Mouse (Mus musculus) liver, embryonic 11.5 days (tissue): ENCODE data around the gene Nthl1. TPM values are rescaled to one million over a fixed set of nuclear protein-coding genes. Genes with fewer than 3 reads are reported as not detected.

Experiments
- ATAC-seq: fragments of 200-750 bp; cut with Nextera tagmentation; replicated peaks from 2 replicates; pipeline ENCODE4 v1.8.0; 2017; ENCODE audit warnings: moderate number of reproducible peaks, mild to moderate bottlenecking, moderate TSS enrichment, moderate library complexity; ENCODE audit not compliant: low FRiP score
- DNase-seq: peaks from one replicate; pipeline ENCODE4 v3.0.0-alpha.2; 2017; ENCODE audit warnings: low spot score
- H3K27ac ChIP-seq: fragments of 300-500 bp; sonication (generic); 2 replicates; pipeline ENCODE4 v1.5.1; 2014; ENCODE audit warnings: mild to moderate bottlenecking, low read depth, low read length, control low read depth
- H3K27me3 ChIP-seq: fragments of 300-500 bp; sonication (generic); replicated peaks from 2 replicates; pipeline ENCODE4 v1.6.1; 2014; ENCODE audit warnings: low read length, mixed read lengths; ENCODE audit not compliant: control insufficient read depth, insufficient read depth
- H3K36me3 ChIP-seq: fragments of 300-500 bp; sonication (generic); 2 replicates; pipeline ENCODE4 v1.6.1; 2014; ENCODE audit warnings: mild to moderate bottlenecking, low read length, moderate library complexity, mixed read lengths; ENCODE audit not compliant: control insufficient read depth, insufficient read depth
- H3K4me1 ChIP-seq: fragments of 300-500 bp; sonication (generic); replicated peaks from 2 replicates; pipeline ENCODE4 v1.6.1; 2014; ENCODE audit warnings: low read length, mixed read lengths; ENCODE audit not compliant: control insufficient read depth, insufficient read depth
- H3K4me2 ChIP-seq: fragments of 300-500 bp; sonication (generic); 2 replicates; pipeline ENCODE4 v1.6.1; 2014; ENCODE audit warnings: mild to moderate bottlenecking, control low read depth, moderate library complexity
- H3K4me3 ChIP-seq: fragments of 300-500 bp; sonication (generic); 2 replicates; pipeline ENCODE4 v1.5.1; 2014; ENCODE audit warnings: low read depth, low read length, control low read depth
- H3K9ac ChIP-seq: fragments of 300-500 bp; sonication (generic); 2 replicates; pipeline ENCODE4 v1.6.1; 2014; ENCODE audit warnings: low read depth, low read length, control low read depth
- H3K9me3 ChIP-seq: fragments of 300-500 bp; sonication (generic); 2 replicates; pipeline ENCODE4 v1.6.1; 2016; ENCODE audit warnings: low read length, inconsistent platforms, mixed read lengths; ENCODE audit not compliant: control insufficient read depth
- WGBS: fragments of 180-500 bp; shearing (Covaris S2); extraction: QIAGEN DNeasy Blood & Tissue Kit; methylation state at CpG from one replicate; pipeline ENCODE4 v1.1.7; 2014; 5-methylcytosine and 5-hydroxymethylcytosine counted together
- microRNA-seq: library from miRNA; unstranded; fragments of <30 nt; microRNA quantifications from one replicate; pipeline ENCODE4, GENCODE M21; 2017; ENCODE audit warnings: borderline number of aligned reads
- polyA plus RNA-seq: library from polyadenylated mRNA; unstranded; fragments of >200 nt; fragmentation: Nextera tagmentation; extraction: Ambion mirVana; gene quantifications from 2 replicates; pipeline ENCODE4 v1.2.1, GENCODE M21; 2014

Nthl1 gene
- polyA plus RNA-seq, 1 experiment from 2014 or later, result 21.0 TPM

GRCm38 (mm10) chr17:24686514-24686913, 54.0 kb downstream of the Nthl1 start:
- Histone ChIP-seq H3K27me3 (peaks cover 49% of the 10 kb centered on the region), H3K36me3 (peaks cover 3% of the 10 kb centered on the region; the same call in 1 of the 2 replicates), H3K9me3 (no peaks in the 10 kb centered on the region), H3K4me1 (peaks cover 21% of the 10 kb centered on the region), H3K4me2 (peak overlapping the region; percentile 41), H3K9ac (no peak overlapping the region), H3K27ac (no peak overlapping the region), H3K4me3 (no peak overlapping the region)
- ATAC-seq, result no peak
- DNase-seq, result no peak
- WGBS, result 32% methylated on average over 16 of the region's 16 CpGs

GRCm38 (mm10) chr17:24687146-24687595, 54.7 kb downstream of the Nthl1 start:
- H3K9ac ChIP-seq, result peak overlapping the region; percentile 43; the same call in 1 of the 2 replicates
- peaks cover 21% of the 10 kb centered on the region for H3K4me1 ChIP-seq
- no peaks in the 10 kb centered on the region for H3K9me3 ChIP-seq
- peaks cover 49% of the 10 kb centered on the region for H3K27me3 ChIP-seq
- H3K4me3 ChIP-seq, result peak overlapping the region; percentile 52
- peak overlapping the region; percentile 15; the same call in 1 of the 2 replicates for H3K27ac ChIP-seq
- under 1% methylated on average over 24 of the region's 25 CpGs for WGBS
- peak overlapping the region; percentile 82 for H3K4me2 ChIP-seq
- DNase-seq (peak; percentile 62), ATAC-seq (peak; percentile 70)
- no peaks in the 10 kb centered on the region for H3K36me3 ChIP-seq

GRCm38 (mm10) chr17:24687599-24687998, 55.1 kb downstream of the Nthl1 start:
- Histone ChIP-seq H3K4me2 (peak overlapping the region; percentile 82), H3K9ac (peak overlapping the region; percentile 43; the same call in 1 of the 2 replicates), H3K9me3 (no peaks in the 10 kb centered on the region), H3K4me3 (peak overlapping the region; percentile 52), H3K36me3 (peaks cover under 1% of the 10 kb centered on the region; the same call in 1 of the 2 replicates), H3K4me1 (peaks cover 21% of the 10 kb centered on the region), H3K27ac (no peak overlapping the region), H3K27me3 (peaks cover 49% of the 10 kb centered on the region)
- no peak for DNase-seq
- WGBS, result 18% methylated on average over 23 of the region's 23 CpGs
- ATAC-seq, result no peak

Small RNA genes within 50 kb of the gene (microRNA-seq; reads per million reads assigned to microRNA genes)
- not detected for gene Gm24589

Other genes with a start within 250 kb of the Nthl1 start
- 336 and 347 TPM in 2 replicates for gene Rnps1, start 218.1 kb upstream of the Nthl1 start, polyA plus RNA-seq
- gene Eci1, start 206.0 kb upstream of the Nthl1 start, polyA plus RNA-seq, result 122 and 126 TPM in 2 replicates
- gene Dnase1l2, start 189.6 kb upstream of the Nthl1 start, polyA plus RNA-seq, result 1.1 and 1.3 TPM in 2 replicates
- gene E4f1, start 162.4 kb upstream of the Nthl1 start, polyA plus RNA-seq, result 20.0 and 23.5 TPM in 2 replicates
- gene Pgp, start 162.3 kb upstream of the Nthl1 start, polyA plus RNA-seq, result 119 and 123 TPM in 2 replicates
- 0.25 and 0.26 TPM in 2 replicates for gene Bricd5, start 158.8 kb upstream of the Nthl1 start, polyA plus RNA-seq
- gene Mlst8, start 153.6 kb upstream of the Nthl1 start, polyA plus RNA-seq, result 22.3 TPM in 2 replicates
- gene Caskin1, start 144.1 kb upstream of the Nthl1 start, polyA plus RNA-seq, result 0.47 and 0.56 TPM in 2 replicates
- 81.0 and 90.7 TPM in 2 replicates for gene Traf7, start 104.7 kb upstream of the Nthl1 start, polyA plus RNA-seq
- 2.0 and 2.4 TPM in 2 replicates for gene Rab26, start 98.5 kb upstream of the Nthl1 start, polyA plus RNA-seq
- gene Pkd1, start 82.8 kb upstream of the Nthl1 start, polyA plus RNA-seq, result 8.7 and 12.2 TPM in 2 replicates
- gene Tsc2, start 50 bp upstream of the Nthl1 start, polyA plus RNA-seq, result 53.5 and 55.2 TPM in 2 replicates
- 23.6 and 25.1 TPM in 2 replicates for gene Slc9a3r2, start 17.6 kb downstream of the Nthl1 start, polyA plus RNA-seq
- gene Npw, start 25.8 kb downstream of the Nthl1 start, polyA plus RNA-seq, result 0.31 and 0.47 TPM in 2 replicates
- gene Zfp598, start 37.0 kb downstream of the Nthl1 start, polyA plus RNA-seq, result 37.4 and 38.3 TPM in 2 replicates
- 0.26 and 0.49 TPM in 2 replicates for gene Syngr3, start 57.3 kb downstream of the Nthl1 start, polyA plus RNA-seq
- gene Gfer, start 63.5 kb downstream of the Nthl1 start, polyA plus RNA-seq, result 64.2 and 74.7 TPM in 2 replicates
- gene Noxo1, start 63.6 kb downstream of the Nthl1 start, polyA plus RNA-seq, result 0.56 and 0.58 TPM in 2 replicates
- gene Tbl3, start 75.0 kb downstream of the Nthl1 start, polyA plus RNA-seq, result 102 and 109 TPM in 2 replicates
- gene Rnf151, start 85.4 kb downstream of the Nthl1 start, polyA plus RNA-seq, result 0.25 and 0.27 TPM in 2 replicates
- 2,083 and 2,225 TPM in 2 replicates for gene Rps2, start 85.4 kb downstream of the Nthl1 start, polyA plus RNA-seq
- gene Ndufb10, start 91.8 kb downstream of the Nthl1 start, polyA plus RNA-seq, result 301 and 321 TPM in 2 replicates
- gene Rpl3l, start 95.1 kb downstream of the Nthl1 start, polyA plus RNA-seq, result not detected in 2 replicates
- 30.7 and 31.0 TPM in 2 replicates for gene Msrb1, start 104.0 kb downstream of the Nthl1 start, polyA plus RNA-seq
- 0.41 and 0.45 TPM in 2 replicates for gene Hs3st6, start 120.3 kb downstream of the Nthl1 start, polyA plus RNA-seq
- 1.9 and 3.0 TPM in 2 replicates for gene Meiob, start 171.6 kb downstream of the Nthl1 start, polyA plus RNA-seq
- 53.8 and 56.3 TPM in 2 replicates for gene Hagh, start 207.5 kb downstream of the Nthl1 start, polyA plus RNA-seq
- 38.3 and 38.6 TPM in 2 replicates for gene Fahd1, start 217.7 kb downstream of the Nthl1 start, polyA plus RNA-seq
- gene Igfals, start 233.3 kb downstream of the Nthl1 start, polyA plus RNA-seq, result 4.3 and 4.9 TPM in 2 replicates